Mouse (Mus musculus) right cerebral cortex, adult 18-20 months (tissue): ENCODE results near the gene Plcxd1.
"Not testable (repeated sequence)": the region's sequence is repeated elsewhere in the genome, so short reads cannot be mapped to it uniquely, and the experiment has no call there.

Experiments
- DNase-seq: peaks from one replicate; pipeline ENCODE4 v3.0.0; 2022; ENCODE audit warnings: mixed read lengths

Gene Plcxd1

GRCm38 (mm10) chr5:110099656-110100580 is at the start of gene Plcxd1:
Gene Plcxd1, plus strand, starts transcription at chr5:110099969.
- no peak for DNase-seq

DNA sequence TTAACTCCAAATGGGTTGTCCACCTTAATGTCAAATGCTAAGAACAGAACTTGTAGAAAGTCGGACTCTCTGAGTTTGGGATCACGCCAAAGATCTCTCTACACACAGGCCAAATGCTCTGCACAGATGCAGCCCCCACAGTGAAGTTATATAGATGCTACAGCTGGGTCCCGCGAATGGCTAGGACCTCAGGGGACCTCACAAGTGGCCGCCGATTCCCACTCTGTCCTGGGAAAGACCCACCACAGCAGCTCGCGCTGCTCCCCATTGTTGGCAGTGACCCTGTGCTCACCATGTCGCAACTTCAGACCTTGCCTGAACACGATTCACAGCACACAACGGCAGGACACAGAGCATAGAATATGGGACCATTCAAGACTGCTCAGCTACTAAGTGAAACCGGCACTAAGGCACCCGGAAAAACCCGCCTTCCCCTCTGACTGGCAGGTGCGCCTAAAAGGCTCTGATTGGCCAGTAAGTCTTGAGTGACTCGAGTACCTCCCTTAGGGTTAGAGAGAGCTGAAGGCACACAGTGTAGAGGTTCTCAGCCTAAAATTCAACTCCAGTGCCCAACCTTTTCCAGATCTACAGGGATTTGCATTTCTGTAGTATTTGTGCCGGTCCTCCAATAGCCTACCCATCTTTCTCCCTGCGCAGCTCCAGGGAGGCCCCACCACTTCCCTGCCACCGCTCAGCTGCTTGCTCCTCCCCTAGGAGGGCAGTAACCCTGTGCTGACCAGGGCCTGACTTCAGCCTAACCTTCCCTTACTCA is 41.9 kb upstream of the Plcxd1 start:
- peak; percentile 85 for DNase-seq

DNA sequence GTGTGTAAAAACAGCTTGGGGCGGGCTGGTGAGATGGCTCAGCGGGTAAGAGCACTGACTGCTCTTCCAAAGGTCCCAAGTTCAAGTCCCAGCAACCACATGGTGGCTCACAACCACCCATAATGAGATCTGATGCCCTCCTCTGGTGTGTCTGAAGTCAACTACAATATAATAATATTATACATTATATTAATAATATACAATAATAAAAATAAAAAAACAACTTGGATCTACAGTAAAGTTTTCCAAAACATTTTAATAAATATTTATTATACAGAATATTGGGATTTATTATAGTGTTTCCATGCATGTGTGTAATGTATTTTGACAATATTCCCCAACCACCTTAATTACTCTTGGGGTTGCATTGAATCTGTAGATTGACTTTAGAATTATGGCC is 27.4 kb upstream of the Plcxd1 start, which contains the start of gene Gm17655:
Gene Gm17655 (minus strand): TSS at position 101 of the 400 bp plus-strand sequence.
- DNase-seq: not testable (repeated sequence)

- DNase-seq: no peak
These were observed 16.8 kb upstream of the Plcxd1 start for GRCm38 (mm10) chr5:110082961-110083360.

DNA sequence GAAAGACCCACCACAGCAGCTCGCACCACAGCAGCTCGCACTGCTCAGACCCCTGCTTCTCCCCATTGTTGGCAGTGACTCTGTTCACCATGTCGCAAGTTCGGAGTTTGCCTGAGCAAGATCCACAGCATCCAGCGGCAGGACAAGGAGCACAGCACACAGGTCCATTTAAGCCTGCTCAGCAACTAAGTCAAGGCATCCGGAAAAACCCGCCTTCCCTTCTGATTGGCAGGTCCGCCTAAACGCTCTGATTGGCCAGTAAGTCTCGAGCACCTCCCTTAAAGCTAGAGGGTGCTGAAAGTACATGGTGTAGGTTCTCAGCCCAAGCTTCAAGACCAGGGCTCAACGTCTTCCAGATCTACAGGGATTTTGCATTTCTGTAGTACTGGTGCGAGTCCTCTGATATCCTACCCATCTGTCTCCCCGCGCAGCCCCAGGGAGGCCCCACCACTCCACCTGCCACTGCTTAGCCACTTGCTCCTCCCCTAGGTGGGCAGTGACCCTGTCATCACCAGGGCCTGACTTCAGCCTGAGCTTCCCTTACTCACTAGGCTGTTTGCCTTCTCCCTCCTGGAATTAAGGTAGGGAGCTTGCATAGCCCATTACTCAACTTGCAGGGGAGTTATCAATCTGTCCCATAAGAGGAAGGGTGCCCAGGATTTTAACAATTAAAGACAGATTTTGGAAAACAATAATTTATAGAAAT is 13.5 kb upstream of the Plcxd1 start:
- no peak for DNase-seq

DNA sequence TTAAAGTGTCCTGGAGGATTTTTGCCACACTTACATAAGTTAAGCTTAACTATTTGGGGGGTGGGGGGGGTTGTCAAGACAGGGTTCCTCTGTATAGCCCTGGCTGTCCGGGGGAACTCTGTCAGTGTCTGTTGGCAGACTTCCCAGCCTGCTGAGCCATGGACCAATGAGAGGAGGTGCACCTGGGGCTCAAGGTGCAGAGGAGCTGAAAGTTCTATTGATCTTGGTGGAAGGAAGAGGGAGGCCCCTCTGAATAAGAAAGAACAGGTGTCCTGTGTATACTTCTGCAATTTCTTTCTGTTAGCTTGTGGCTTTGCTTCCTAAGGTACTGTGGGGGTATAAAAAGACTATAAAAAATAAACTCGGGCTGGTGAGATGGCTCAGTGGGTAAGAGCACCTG is 8.2 kb upstream of the Plcxd1 start:
- no peak for DNase-seq

- peak; percentile 92 for DNase-seq
These were observed 5.5 kb upstream of the Plcxd1 start, which contains the start of gene Gm35315 for GRCm38 (mm10) chr5:110094030-110094846. Gene Gm35315, minus strand, starts transcription at chr5:110094420.

GRCm38 (mm10) chr5:110094847-110095213 is 4.9 kb upstream of the Plcxd1 start:
- no peak for DNase-seq

DNA sequence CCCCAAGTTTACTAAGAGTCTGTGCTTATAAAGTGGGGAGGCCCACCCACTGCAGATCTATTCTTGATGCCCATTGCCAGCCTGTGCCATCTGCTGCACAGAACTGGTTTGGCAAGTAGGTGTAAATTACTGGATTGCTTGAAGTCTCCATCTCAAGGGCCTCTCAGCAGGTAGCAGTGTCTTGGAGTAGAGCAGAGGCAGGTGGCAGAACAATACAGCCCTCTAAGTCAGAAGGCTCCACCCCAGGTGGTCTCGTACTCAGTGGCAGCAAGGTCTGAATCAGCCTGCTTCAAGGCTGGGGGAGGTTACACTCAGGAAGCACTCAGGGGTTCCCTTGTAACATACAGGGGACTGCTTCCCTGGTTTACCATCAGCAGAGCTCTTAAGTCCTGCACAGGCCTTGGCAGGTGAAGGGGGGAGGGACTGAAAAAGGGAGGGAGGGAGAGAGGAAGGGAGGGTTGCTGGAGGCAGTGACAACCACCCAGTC is 735 bp upstream of the Plcxd1 start:
- DNase-seq: peak; percentile 51

GRCm38 (mm10) chr5:110100921-110101631 is 1.3 kb downstream of the Plcxd1 start:
- DNase-seq: peak; percentile 28

GRCm38 (mm10) chr5:110101716-110102347 is 2.1 kb downstream of the Plcxd1 start:
- peak; percentile 83 for DNase-seq

DNA sequence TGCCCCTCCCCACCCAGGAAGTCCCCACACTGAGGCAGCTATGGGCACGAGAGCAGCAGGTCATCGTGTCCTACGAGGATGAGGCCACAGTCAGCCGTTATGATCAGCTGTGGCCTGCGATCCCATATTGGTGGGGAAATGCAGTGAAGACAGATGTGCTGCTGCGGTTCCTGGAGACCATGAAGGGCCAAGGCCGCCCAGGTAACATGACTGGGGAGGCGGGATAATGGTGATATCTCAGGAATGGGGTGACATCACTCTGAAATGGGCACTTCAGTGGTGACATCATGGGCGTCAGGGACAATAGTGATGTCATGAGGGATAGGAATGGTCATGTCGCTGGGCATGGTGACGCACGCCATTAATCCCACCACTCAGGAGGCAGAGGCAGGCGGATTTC is 2.7 kb downstream of the Plcxd1 start:
- DNase-seq: no peak

DNA sequence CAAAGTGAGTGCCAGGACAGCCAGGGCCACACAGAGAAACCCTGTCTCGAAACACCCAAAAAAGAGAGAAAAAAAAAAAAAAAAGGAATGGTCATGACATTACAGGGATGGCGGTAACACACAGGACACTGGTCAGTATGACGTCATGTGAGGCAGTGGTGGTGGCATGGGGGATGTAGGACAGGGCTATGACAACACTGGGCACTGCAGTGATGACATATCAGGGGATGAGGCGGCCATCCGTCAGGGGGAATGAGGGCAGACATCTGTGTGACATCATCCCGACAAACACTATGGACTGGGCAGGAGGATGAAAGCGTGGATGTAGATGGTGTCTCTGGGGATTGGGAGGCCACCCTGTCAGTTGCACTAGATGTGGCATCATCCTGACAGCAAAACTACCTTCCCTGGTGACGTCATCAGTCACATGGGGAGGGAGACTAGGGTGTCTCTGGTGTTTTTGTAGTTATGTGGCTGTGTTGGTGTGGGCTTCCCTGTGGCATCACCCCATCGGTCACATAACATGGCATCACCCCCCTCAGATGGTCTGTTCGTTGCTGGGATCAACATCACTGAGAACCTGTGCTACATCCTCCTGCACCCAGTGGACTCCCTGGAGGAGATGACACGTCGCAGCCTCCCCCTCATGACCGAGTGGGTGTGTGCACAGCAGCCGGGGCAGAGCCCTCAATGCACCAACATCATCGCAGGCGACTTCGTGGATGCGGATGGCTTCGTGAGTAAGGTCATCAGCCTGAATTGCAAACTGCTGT is 3.3 kb downstream of the Plcxd1 start:
- peak; percentile 35 for DNase-seq

DNA sequence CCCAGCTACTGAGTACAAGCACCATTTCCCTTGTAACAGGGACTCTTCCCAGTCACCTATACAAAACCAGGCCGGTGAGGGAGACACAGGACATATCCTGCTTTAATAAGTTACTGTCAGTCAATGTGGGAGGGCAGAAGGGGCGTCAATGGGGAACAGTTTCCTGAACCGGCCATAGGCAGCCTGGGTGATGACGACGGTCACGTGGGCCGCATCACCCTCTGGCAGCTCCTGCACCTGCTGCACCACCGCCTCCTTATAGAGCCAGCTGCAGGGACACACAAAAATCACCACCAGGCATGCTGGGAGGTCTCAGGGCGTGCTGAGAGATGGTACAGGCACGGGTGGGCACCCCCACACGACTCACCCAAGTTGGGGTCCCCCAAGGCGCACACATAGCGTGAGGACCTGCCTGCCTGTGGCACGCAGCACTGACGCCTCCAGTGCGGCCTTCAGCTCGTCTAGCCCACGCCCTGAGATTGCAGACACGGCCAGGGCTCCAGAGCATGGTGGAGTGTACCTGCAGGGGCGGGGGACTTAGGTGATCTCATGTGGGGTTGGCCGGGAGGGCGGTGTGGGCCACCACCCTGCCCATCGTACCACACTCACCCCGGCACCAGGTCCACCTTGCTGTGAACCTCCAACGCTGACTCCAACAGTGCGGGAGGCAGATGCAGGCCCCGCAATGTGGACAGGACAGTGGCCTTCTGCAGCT is 4.3 kb downstream of the Plcxd1 start:
- DNase-seq: no peak

GRCm38 (mm10) chr5:110104616-110105380 is 5.0 kb downstream of the Plcxd1 start:
- no peak for DNase-seq

GRCm38 (mm10) chr5:110106140-110106871 is 6.5 kb downstream of the Plcxd1 start:
- DNase-seq: peak; percentile 21

GRCm38 (mm10) chr5:110106901-110107564 is 7.3 kb downstream of the Plcxd1 start:
- DNase-seq: peak; percentile 29
